Mouse (Mus musculus) midbrain, postnatal 0 days (tissue): ENCODE data around the gene Pkp4. TPM values are rescaled to one million over a fixed set of nuclear protein-coding genes. Genes with fewer than 3 reads are reported as not detected.

Experiments
- ATAC-seq: fragments of 200-750 bp; cut with Nextera tagmentation; 2 replicates; pipeline ENCODE4 v1.8.0; 2017; ENCODE audit warnings: moderate number of reproducible peaks, mild to moderate bottlenecking, moderate TSS enrichment, moderate library complexity; ENCODE audit not compliant: low FRiP score
- DNase-seq: peaks from one replicate; pipeline ENCODE4 v3.0.0-alpha.2; 2015; ENCODE audit warnings: low spot score
- H3K27ac ChIP-seq: fragments of 300-500 bp; sonication (generic); 2 replicates; pipeline ENCODE4 v1.5.1; 2014; ENCODE audit warnings: low read depth, mild to moderate bottlenecking, low read length, mixed read lengths
- H3K27me3 ChIP-seq: fragments of 300-500 bp; sonication (generic); 2 replicates; pipeline ENCODE4 v1.6.1; 2014; ENCODE audit warnings: low read length, control low read depth, mixed read lengths; ENCODE audit not compliant: insufficient read depth
- H3K36me3 ChIP-seq: fragments of 300-500 bp; sonication (generic); 2 replicates; pipeline ENCODE4 v1.6.1; 2014; ENCODE audit warnings: low read length, control low read depth, mixed read lengths; ENCODE audit not compliant: insufficient read depth
- H3K4me1 ChIP-seq: fragments of 300-500 bp; sonication (generic); 2 replicates; pipeline ENCODE4 v1.6.1; 2014; ENCODE audit warnings: mild to moderate bottlenecking, control low read depth, antibody characterized with exemption, low read length, mixed read lengths; ENCODE audit not compliant: insufficient read depth
- H3K4me2 ChIP-seq: fragments of 300-500 bp; sonication (generic); 2 replicates; pipeline ENCODE4 v1.6.1; 2014; ENCODE audit warnings: low read depth, mild to moderate bottlenecking, low read length, mixed read lengths; ENCODE audit not compliant: poor library complexity, severe bottlenecking
- H3K4me3 ChIP-seq: fragments of 300-500 bp; sonication (generic); 2 replicates; pipeline ENCODE4 v1.5.1; 2014; ENCODE audit warnings: low read depth, mild to moderate bottlenecking, low read length, moderate library complexity
- H3K9ac ChIP-seq: fragments of 300-500 bp; sonication (generic); replicated peaks from 2 replicates; pipeline ENCODE4 v1.6.1; 2014; ENCODE audit warnings: mild to moderate bottlenecking, low read length, moderate library complexity, mixed read lengths; ENCODE audit not compliant: poor library complexity, severe bottlenecking
- H3K9me3 ChIP-seq: fragments of 300-500 bp; sonication (generic); 2 replicates; pipeline ENCODE4 v1.6.1; 2016; ENCODE audit warnings: low read length, control low read depth
- CTCF ChIP-seq: IDR thresholded peaks from 2 replicates; pipeline ENCODE4 v1.5.1; 2016; ENCODE audit warnings: antibody characterized with exemption, mild to moderate bottlenecking
- WGBS: fragments of 180-500 bp; shearing (Covaris S2); extraction: QIAGEN DNeasy Blood & Tissue Kit; methylation state at CpG from one replicate; pipeline ENCODE4 v1.1.7; 2014; 5-methylcytosine and 5-hydroxymethylcytosine counted together
- polyA plus RNA-seq: library from polyadenylated mRNA; unstranded; fragments of >200 nt; fragmentation: Nextera tagmentation; extraction: Ambion mirVana; gene quantifications from 2 replicates; pipeline ENCODE4 v1.2.1, GENCODE M21; 2015
- total RNA-seq: library from RNA; depleted of rRNA; stranded (reverse); fragments of >200 nt; gene quantifications from 2 replicates; pipeline ENCODE4 v1.2.3, GENCODE M21; 2014

Gene Pkp4
- total and polyA plus RNA-seq, 2 experiments from 2014 or later: 21.6 to 105 TPM

DNA sequence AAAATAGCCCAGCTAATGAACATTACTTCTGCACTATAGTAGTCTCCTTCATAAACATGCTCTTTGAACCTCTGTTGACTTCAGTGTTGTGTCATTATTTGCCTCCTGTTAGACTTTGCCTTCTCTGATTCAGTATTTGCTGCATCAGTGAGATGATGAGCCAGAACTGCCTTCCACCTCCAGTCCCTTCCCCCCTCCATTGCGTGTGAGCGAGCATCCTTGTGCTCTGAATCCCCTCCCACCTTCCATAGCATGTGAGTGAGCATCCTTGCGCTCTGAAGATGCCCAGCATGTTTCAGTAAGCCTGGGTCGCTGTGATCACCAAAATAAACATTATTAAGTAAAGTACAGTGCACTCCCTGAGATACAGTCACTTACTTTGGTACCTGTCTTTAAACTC lies 51.8 kb downstream of the Pkp4 start:
- Histone ChIP-seq H3K4me1 (peaks cover 6% of the 10 kb centered on the region; the same call in 1 of the 2 replicates), H3K36me3 (no peaks in the 10 kb centered on the region), H3K9me3 (no peaks in the 10 kb centered on the region), H3K4me2 (no peak overlapping the region), H3K9ac (no peak overlapping the region), H3K4me3 (no peak overlapping the region), H3K27me3 (no peaks in the 10 kb centered on the region), H3K27ac (no peak overlapping the region)
- 89% methylated on average over 4 of the region's 4 CpGs for WGBS
- TF ChIP-seq CTCF: no peak
- DNase-seq: no peak
- ATAC-seq: no peak

DNA sequence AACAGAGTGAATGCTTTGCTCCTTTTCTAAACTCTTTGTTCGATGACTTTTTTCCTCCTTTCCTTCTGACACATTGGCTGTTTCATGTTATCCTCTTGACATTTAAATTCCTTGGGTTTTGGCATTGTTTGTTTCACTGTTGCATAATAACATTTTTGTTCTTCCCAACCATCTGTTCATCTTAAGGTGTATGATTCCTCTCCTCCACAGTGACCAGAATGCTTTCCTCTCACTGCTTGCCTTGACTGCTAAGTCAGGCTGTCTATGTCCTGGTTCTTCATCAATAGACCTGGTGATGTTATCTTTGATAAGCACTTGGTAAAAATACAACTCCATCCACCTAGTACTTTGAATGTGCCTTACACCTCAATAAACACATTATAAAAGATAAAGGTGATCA lies 52.2 kb downstream of the Pkp4 start:
- ATAC-seq: no peak
- no peak overlapping the region for H3K9ac ChIP-seq
- WGBS: 86% methylated on average over 1 of the region's 1 CpGs
- no peak overlapping the region for H3K4me3 ChIP-seq
- H3K4me1 ChIP-seq: peaks cover 4% of the 10 kb centered on the region; the same call in 1 of the 2 replicates
- DNase-seq: no peak
- H3K27ac ChIP-seq: no peak overlapping the region
- no peaks in the 10 kb centered on the region for H3K27me3 ChIP-seq
- no peak overlapping the region for H3K4me2 ChIP-seq
- no peaks in the 10 kb centered on the region for H3K9me3 ChIP-seq
- H3K36me3 ChIP-seq: no peaks in the 10 kb centered on the region
- TF ChIP-seq CTCF: no peak

DNA sequence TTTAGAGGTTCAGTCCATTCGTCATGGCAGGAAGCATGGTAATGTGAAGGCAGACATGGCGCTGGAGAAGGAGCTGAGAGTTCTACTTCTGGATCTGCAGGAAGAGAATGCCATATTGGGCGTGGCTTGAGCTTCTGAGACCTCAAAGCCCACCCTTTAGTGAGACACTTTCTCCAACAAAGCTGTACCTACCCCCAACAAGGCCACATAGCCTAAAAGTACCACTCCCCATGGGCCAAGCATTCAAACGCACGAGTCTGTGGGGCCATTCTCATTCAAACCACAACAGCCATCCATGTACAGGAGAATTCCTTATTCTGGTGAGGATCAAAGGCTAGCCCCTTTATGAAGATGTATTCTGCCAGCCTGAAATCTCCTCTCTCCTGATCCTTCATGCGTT lies 57.3 kb downstream of the Pkp4 start:
- H3K27me3 ChIP-seq: no peaks in the 10 kb centered on the region
- DNase-seq (no peak), ATAC-seq (no peak)
- no peak overlapping the region for H3K9ac ChIP-seq
- H3K4me3 ChIP-seq: no peak overlapping the region
- no peaks in the 10 kb centered on the region for H3K4me1 ChIP-seq
- no peak overlapping the region for H3K4me2 ChIP-seq
- no peak for TF ChIP-seq CTCF
- H3K36me3 ChIP-seq: no peaks in the 10 kb centered on the region
- WGBS: 88% methylated on average over 6 of the region's 6 CpGs
- no peak overlapping the region for H3K27ac ChIP-seq
- no peaks in the 10 kb centered on the region for H3K9me3 ChIP-seq

DNA sequence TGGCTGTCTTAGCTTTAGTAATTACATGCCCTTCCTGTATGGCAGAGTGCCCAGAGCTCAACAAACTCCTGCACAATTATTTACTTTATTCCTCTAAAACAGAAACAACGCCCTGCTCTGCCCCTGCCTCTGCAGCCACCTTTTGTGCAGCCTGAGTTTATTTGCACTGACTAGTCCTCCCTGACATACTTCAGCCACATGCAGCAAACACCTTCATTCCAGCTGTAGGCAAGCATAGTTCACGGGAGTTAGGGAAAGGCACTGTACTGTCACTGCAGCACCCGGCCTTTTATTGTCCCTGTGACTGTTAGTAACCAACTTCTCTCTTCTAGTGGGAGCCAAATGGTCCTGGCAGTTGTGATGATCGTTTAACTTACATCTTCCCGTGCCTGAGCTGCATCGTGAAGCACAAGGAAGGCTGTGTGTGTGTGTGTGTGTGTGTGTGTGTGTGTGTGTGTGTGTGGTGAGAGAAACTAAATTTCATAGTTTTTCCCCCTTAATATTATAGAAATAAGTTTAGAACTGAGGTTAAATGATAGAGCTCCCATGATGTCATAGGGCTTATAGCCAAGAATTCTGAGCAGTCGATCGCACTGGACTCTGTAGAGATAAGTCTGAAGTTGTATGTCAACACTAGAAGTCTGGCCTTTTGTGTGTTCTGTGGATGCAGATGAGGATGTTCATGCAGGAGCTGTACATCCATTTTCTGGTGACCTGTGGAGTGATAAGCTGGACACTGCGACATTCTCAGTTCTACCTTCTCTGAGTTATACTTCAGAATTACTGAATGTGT lies 59.5 kb downstream of the Pkp4 start:
- TF ChIP-seq CTCF: no peak
- DNase-seq (no peak), ATAC-seq (no peak)
- H3K4me1 ChIP-seq: no peaks in the 10 kb centered on the region
- no peaks in the 10 kb centered on the region for H3K36me3 ChIP-seq
- WGBS: 75% methylated on average over 9 of the region's 9 CpGs
- no peak overlapping the region for H3K4me3 ChIP-seq
- no peak overlapping the region for H3K4me2 ChIP-seq
- H3K27ac ChIP-seq: no peak overlapping the region
- no peaks in the 10 kb centered on the region for H3K9me3 ChIP-seq
- H3K27me3 ChIP-seq: no peaks in the 10 kb centered on the region
- no peak overlapping the region for H3K9ac ChIP-seq

DNA sequence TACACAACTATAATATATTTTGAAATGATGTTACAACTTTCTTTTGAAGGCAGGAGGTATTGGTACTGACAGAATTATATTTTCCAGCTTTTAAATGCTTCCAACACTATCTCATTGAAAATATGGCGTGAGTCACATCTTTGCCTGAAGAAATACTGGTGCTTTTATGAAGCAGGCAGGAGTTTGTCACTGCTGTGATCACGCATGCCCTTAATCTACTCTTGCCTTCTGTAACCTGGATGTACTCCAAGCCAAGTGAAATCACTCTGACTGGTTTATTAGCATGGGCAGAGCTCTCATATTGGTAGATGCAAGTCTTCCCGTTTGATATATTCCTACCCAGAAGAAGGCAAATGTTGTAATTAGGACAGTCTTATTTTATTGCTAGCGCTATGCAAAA lies 65.7 kb downstream of the Pkp4 start:
- TF ChIP-seq CTCF: no peak
- ATAC-seq (no peak), DNase-seq (no peak)
- no peaks in the 10 kb centered on the region for H3K36me3 ChIP-seq
- H3K4me1 ChIP-seq: no peaks in the 10 kb centered on the region
- no peaks in the 10 kb centered on the region for H3K9me3 ChIP-seq
- 82% methylated on average over 4 of the region's 4 CpGs for WGBS
- no peaks in the 10 kb centered on the region for H3K27me3 ChIP-seq
- no peak overlapping the region for H3K9ac ChIP-seq
- no peak overlapping the region for H3K4me2 ChIP-seq
- H3K4me3 ChIP-seq: no peak overlapping the region
- H3K27ac ChIP-seq: no peak overlapping the region

DNA sequence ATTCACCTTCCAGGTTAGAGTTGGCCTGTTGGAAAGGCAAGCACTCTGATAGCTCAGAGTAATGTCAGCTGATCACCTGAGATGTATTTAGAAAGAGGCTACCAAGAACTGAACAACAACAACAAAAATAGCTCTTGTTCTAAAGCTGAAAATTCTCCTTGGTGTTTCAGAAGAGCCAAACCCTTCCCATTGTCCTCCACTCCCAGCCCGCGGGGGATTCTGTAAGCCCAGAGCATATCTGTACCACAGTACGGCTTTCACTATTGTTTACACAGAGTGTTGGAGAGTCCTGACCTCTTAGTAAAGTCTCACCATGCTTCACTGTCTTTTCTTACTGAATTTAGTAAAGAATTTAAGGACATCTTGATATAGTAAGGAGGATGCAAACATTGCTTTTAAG lies 66.4 kb downstream of the Pkp4 start:
- H3K4me1 ChIP-seq: no peaks in the 10 kb centered on the region
- no peaks in the 10 kb centered on the region for H3K27me3 ChIP-seq
- WGBS: 85% methylated on average over 3 of the region's 3 CpGs
- TF ChIP-seq CTCF: no peak
- H3K9ac ChIP-seq: no peak overlapping the region
- no peak for DNase-seq
- no peak overlapping the region for H3K4me3 ChIP-seq
- no peak overlapping the region for H3K4me2 ChIP-seq
- H3K9me3 ChIP-seq: no peaks in the 10 kb centered on the region
- no peak overlapping the region for H3K27ac ChIP-seq
- ATAC-seq: no peak
- no peaks in the 10 kb centered on the region for H3K36me3 ChIP-seq
